Mouse (Mus musculus): ENCODE measurements at regions not wholly inside any gene's neighbourhood (a gene's known extent, or its start where the extent isn't known, plus 50 kb on each side); places are given as distances from the start of the nearest gene placed in this dataset.

DNA sequence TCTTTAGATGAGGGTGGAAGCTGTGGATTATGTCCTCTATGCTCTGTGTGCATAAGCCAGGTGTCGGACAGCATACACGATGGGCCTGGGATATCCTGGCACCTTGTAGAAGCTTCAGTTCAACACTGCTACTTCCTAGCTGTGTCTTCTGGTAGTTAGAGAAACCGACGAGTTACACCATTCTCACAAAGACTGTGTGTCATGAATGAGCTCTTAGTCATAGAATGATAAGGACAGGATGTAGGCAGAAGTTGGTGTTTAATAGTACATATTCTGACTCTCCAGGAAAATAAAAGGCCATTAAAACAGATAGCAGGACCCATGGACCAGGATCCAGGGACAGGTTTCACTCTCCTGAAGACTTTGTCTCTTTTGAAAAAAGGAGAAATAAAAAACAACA lies 446.3 kb upstream of the Klf4 start:
- H3K27ac ChIP-seq (ENCODE audit: low read length) = no peak overlapping the region
- ATAC-seq = no peak
- no peak overlapping the region for H3K4me2 ChIP-seq (ENCODE audit: low read length)
- no peak overlapping the region for H3K4me3 ChIP-seq (ENCODE audit: low read depth, low read length)
- no peak overlapping the region for H3K9ac ChIP-seq (ENCODE audit: low read depth, low read length)
- whole genome bisulfite sequencing = 90% methylated on average over 4 of the region's 4 CpGs
- H3K27me3 ChIP-seq (ENCODE audit: control insufficient read depth, insufficient read depth, low read depth, low read length) = no peaks in the 10 kb centered on the region
- no peaks in the 10 kb centered on the region for H3K9me3 ChIP-seq (replicated peaks; ENCODE audit: control insufficient read depth, low read length, poor library complexity, severe bottlenecking)
- H3K36me3 ChIP-seq (ENCODE audit: control insufficient read depth, insufficient read depth, low read length) = no peaks in the 10 kb centered on the region
- no peaks in the 10 kb centered on the region for H3K4me1 ChIP-seq (ENCODE audit: control insufficient read depth, insufficient read depth, low read length)

DNA sequence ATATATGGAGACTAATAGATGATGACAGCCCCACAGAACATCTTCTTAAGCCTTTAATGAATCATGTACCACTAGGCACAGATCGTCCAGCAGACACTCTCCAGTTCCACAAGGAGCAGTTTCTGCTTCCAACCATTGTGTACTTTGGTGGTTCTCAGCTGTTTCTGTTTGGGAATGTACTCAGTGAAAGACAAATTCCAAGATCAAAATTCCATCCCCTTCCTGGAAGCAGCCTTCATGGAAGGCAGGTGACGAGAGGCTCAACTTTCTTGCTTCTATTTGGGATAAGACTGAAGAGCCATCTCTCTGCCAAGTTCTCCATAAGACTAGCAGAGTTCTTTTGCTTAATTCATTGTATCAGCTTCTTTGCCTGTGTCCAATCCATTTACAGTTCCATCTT lies 444.0 kb upstream of the Klf4 start:
- no peak overlapping the region for H3K4me2 ChIP-seq (ENCODE audit: low read length)

DNA sequence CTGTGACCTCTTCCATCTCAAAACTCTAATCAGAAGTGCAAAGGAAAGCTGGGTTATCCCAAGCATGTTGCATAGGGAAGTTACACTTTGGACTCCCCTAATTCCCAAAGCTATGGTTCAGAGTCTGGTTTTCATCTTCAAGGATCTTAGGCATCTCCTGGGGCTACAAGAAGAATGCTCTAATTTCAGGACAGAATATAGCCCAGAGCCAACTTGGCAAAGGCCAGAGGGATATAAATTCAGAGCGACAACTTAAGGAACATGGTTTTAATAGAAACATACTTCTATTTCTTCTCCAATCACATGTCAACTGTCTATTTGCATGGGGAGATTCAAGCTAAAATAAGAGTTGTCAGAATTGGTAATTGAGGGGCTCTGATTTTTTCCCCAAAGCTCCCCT lies 441.4 kb upstream of the Klf4 start:
- H3K27me3 ChIP-seq (ENCODE audit: control insufficient read depth, insufficient read depth, low read depth, low read length) = no peaks in the 10 kb centered on the region
- 89% methylated on average over 1 of the region's 1 CpGs for WGBS
- ATAC-seq = no peak

More for the DNA sequence above, 444.0 kb upstream of the Klf4 start:
- ATAC-seq = no peak
- no peaks in the 10 kb centered on the region for H3K9me3 ChIP-seq (replicated peaks; ENCODE audit: control insufficient read depth, low read length, poor library complexity, severe bottlenecking)
- whole genome bisulfite sequencing = 90% methylated on average over 2 of the region's 2 CpGs
- H3K36me3 ChIP-seq (ENCODE audit: control insufficient read depth, insufficient read depth, low read length) = no peaks in the 10 kb centered on the region
- H3K9ac ChIP-seq (ENCODE audit: low read depth, low read length) = no peak overlapping the region
- H3K4me1 ChIP-seq (ENCODE audit: control insufficient read depth, insufficient read depth, low read length) = no peaks in the 10 kb centered on the region
- no peaks in the 10 kb centered on the region for H3K27me3 ChIP-seq (ENCODE audit: control insufficient read depth, insufficient read depth, low read depth, low read length)
- H3K27ac ChIP-seq (ENCODE audit: low read length) = no peak overlapping the region
- H3K4me3 ChIP-seq (ENCODE audit: low read depth, low read length) = no peak overlapping the region

DNA sequence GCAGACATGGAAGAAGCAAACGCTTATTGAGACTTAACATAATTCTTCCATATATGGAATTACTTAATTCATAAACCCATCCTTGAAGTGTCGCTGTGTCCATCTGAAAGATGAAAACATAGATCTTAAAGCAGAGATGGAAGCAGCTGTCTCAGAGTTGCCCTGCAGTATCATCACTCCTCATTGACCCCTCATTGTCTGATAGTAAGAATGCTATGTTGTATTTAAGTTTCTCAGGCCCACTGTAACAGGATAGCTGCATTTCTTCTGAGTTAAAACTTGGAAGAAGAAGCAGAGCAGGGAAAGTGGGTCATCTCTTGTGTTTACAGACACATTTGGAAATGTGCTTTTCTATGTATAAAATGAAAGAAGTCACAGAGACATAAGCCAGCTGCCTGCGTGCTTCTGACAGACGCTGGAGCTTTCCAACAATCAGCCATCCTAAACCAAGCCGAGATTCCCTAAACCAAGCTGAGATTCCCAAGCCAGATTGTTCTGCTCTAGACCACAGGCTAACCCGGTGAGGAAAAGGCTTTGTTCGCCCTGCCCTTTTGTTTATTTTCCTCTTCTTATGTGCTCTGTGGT lies 440.1 kb upstream of the Klf4 start:
- Histone ChIP-seq H3K4me1 (ENCODE audit: control insufficient read depth, insufficient read depth, low read length) (no peaks in the 10 kb centered on the region), H3K9me3 (replicated peaks; ENCODE audit: control insufficient read depth, low read length, poor library complexity, severe bottlenecking) (no peaks in the 10 kb centered on the region), H3K9ac (ENCODE audit: low read depth, low read length) (no peak overlapping the region), H3K27me3 (ENCODE audit: control insufficient read depth, insufficient read depth, low read depth, low read length) (no peaks in the 10 kb centered on the region), H3K4me2 (ENCODE audit: low read length) (no peak overlapping the region), H3K27ac (ENCODE audit: low read length) (no peak overlapping the region), H3K36me3 (ENCODE audit: control insufficient read depth, insufficient read depth, low read length) (no peaks in the 10 kb centered on the region), H3K4me3 (ENCODE audit: low read depth, low read length) (no peak overlapping the region)
- ATAC-seq = no peak
- WGBS = 88% methylated on average over 7 of the region's 7 CpGs

More for the DNA sequence above, 441.4 kb upstream of the Klf4 start:
- H3K9me3 ChIP-seq (replicated peaks; ENCODE audit: control insufficient read depth, low read length, poor library complexity, severe bottlenecking) = no peaks in the 10 kb centered on the region
- H3K4me1 ChIP-seq (ENCODE audit: control insufficient read depth, insufficient read depth, low read length) = no peaks in the 10 kb centered on the region
- H3K4me2 ChIP-seq (ENCODE audit: low read length) = no peak overlapping the region
- no peaks in the 10 kb centered on the region for H3K36me3 ChIP-seq (ENCODE audit: control insufficient read depth, insufficient read depth, low read length)
- no peak overlapping the region for H3K9ac ChIP-seq (ENCODE audit: low read depth, low read length)
- no peak overlapping the region for H3K4me3 ChIP-seq (ENCODE audit: low read depth, low read length)
- H3K27ac ChIP-seq (ENCODE audit: low read length) = no peak overlapping the region

DNA sequence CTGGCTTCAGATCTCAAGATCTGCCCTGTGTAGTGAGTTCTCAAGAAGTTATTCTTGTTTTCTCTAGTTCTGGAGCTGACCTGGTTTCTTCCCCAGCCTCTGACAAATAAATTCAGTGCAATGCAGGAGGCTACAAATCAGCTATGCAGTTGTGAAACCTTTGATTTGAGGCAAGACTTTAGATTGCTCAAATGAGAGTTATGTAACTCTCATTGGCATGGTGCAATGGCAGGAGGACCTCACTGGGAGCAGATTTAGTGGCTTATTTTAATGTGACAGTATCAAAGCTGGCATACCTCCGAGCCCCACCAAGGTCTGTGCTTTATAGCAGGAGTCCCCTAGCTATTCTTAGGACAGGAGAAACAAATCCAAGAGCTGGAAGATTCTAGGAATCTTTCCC lies 427.8 kb upstream of the Klf4 start:
- Histone ChIP-seq H3K4me2 (ENCODE audit: low read length) (no peak overlapping the region), H3K4me3 (ENCODE audit: low read depth, low read length) (no peak overlapping the region), H3K4me1 (ENCODE audit: control insufficient read depth, insufficient read depth, low read length) (no peaks in the 10 kb centered on the region), H3K27me3 (ENCODE audit: control insufficient read depth, insufficient read depth, low read depth, low read length) (no peaks in the 10 kb centered on the region), H3K36me3 (ENCODE audit: control insufficient read depth, insufficient read depth, low read length) (no peaks in the 10 kb centered on the region), H3K9ac (ENCODE audit: low read depth, low read length) (no peak overlapping the region), H3K27ac (ENCODE audit: low read length) (no peak overlapping the region), H3K9me3 (replicated peaks; ENCODE audit: control insufficient read depth, low read length, poor library complexity, severe bottlenecking) (no peaks in the 10 kb centered on the region)
- no peak for ATAC-seq
- 79% methylated on average over 1 of the region's 1 CpGs for WGBS

DNA sequence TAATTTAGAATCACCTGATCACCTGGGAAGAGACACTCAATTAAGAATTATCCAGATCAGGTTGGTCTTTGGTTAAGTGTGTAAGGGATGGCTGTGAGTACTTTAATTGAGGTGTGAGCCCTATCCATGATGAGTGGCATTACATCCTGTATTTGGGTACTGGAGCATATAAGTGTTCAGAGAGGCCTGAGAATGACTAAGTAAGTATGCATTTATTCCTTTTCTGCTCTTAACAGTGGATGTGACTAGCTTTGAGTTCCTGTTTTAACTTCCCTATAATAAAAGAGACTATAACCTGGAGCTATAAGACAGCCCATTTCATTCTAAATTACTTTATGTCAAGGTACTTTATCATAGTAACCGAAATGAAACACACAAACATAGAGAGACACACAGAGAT lies 421.4 kb upstream of the Klf4 start:
- Histone ChIP-seq H3K27me3 (ENCODE audit: control insufficient read depth, insufficient read depth, low read depth, low read length) (no peaks in the 10 kb centered on the region), H3K4me1 (ENCODE audit: control insufficient read depth, insufficient read depth, low read length) (no peaks in the 10 kb centered on the region), H3K9me3 (replicated peaks; ENCODE audit: control insufficient read depth, low read length, poor library complexity, severe bottlenecking) (no peaks in the 10 kb centered on the region), H3K9ac (ENCODE audit: low read depth, low read length) (no peak overlapping the region), H3K4me3 (ENCODE audit: low read depth, low read length) (no peak overlapping the region), H3K27ac (ENCODE audit: low read length) (no peak overlapping the region), H3K4me2 (ENCODE audit: low read length) (no peak overlapping the region), H3K36me3 (ENCODE audit: control insufficient read depth, insufficient read depth, low read length) (no peaks in the 10 kb centered on the region)
- 95% methylated on average over 1 of the region's 1 CpGs for WGBS
- no peak for ATAC-seq

DNA sequence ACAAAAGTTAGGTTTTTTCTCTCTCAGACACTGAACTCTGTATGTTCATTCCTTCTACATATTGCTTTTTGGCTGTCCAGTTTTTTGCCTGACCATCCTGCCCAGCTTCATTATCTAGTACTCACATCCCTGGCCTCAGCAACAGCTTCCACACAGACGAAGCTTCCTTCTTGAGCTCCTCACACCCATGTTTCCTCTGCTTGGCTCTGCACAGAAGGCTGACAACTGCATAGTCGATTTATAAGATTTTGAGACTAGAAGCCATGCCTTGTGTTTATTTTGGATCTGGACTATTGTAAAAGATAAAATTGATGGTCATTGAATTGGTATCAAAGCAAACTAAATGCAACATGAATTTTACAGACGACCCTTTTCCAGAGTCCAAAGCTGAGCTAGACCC lies 420.0 kb upstream of the Klf4 start:
- H3K9me3 ChIP-seq (replicated peaks; ENCODE audit: control insufficient read depth, low read length, poor library complexity, severe bottlenecking) = no peaks in the 10 kb centered on the region
- ATAC-seq = no peak
- WGBS = 91% methylated on average over 3 of the region's 3 CpGs

DNA sequence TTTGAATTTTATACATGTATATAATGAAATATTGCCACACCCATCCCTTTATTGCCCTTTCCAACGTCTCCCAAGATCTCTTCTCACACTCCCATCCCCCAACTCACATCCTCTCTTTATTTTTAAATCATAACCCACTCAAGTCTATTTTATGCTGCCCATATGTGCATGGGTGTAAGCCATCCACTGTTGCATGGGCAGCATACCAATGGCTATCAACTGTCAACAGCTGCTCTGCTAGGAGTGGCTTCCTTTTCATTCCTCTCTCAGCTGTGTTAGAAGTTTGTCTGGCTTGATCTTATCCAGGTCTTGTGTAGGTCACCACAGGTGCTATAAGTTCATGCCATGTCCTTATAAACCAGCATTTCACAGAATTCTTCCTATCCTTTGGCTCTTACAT lies 409.2 kb upstream of the Klf4 start:
- H3K4me3 ChIP-seq (ENCODE audit: low read depth, low read length) = no peak overlapping the region
- H3K9me3 ChIP-seq (replicated peaks; ENCODE audit: control insufficient read depth, low read length, poor library complexity, severe bottlenecking) = no peaks in the 10 kb centered on the region; the same call in 1 of the 2 replicates
- H3K27me3 ChIP-seq (ENCODE audit: control insufficient read depth, insufficient read depth, low read depth, low read length) = no peaks in the 10 kb centered on the region
- WGBS = 61% methylated on average over 1 of the region's 1 CpGs
- ATAC-seq = no peak
- H3K9ac ChIP-seq (ENCODE audit: low read depth, low read length) = no peak overlapping the region
- no peak overlapping the region for H3K27ac ChIP-seq (ENCODE audit: low read length)
- H3K4me2 ChIP-seq (ENCODE audit: low read length) = no peak overlapping the region
- no peaks in the 10 kb centered on the region for H3K4me1 ChIP-seq (ENCODE audit: control insufficient read depth, insufficient read depth, low read length)
- no peaks in the 10 kb centered on the region for H3K36me3 ChIP-seq (ENCODE audit: control insufficient read depth, insufficient read depth, low read length)

More for the DNA sequence above, 420.0 kb upstream of the Klf4 start:
- Histone ChIP-seq H3K9ac (ENCODE audit: low read depth, low read length) (no peak overlapping the region), H3K4me2 (ENCODE audit: low read length) (no peak overlapping the region), H3K36me3 (ENCODE audit: control insufficient read depth, insufficient read depth, low read length) (no peaks in the 10 kb centered on the region), H3K27me3 (ENCODE audit: control insufficient read depth, insufficient read depth, low read depth, low read length) (no peaks in the 10 kb centered on the region), H3K4me1 (ENCODE audit: control insufficient read depth, insufficient read depth, low read length) (no peaks in the 10 kb centered on the region), H3K4me3 (ENCODE audit: low read depth, low read length) (no peak overlapping the region), H3K27ac (ENCODE audit: low read length) (no peak overlapping the region)

DNA sequence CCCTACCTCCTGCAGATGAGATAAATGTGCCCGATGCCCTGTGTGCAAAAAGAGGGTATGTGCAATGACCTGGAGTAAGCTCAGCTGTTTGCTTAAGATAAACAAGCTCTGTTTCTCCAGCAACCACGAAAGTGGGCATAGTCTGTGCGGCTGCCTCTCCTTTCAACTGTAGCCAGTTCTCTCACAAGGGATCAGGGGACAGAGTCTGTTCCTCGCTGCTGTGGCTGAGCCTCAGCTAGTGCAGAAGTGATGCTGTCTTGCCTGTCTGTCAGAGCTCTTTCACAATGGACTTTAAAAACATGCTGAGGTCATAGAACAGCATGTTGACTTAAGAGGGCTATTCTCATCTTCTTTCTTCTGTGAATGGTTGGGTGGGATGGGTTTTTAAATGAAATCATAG lies 406.1 kb upstream of the Klf4 start:
- Histone ChIP-seq H3K9ac (ENCODE audit: low read depth, low read length) (no peak overlapping the region), H3K4me3 (ENCODE audit: low read depth, low read length) (no peak overlapping the region), H3K27me3 (ENCODE audit: control insufficient read depth, insufficient read depth, low read depth, low read length) (no peaks in the 10 kb centered on the region), H3K36me3 (ENCODE audit: control insufficient read depth, insufficient read depth, low read length) (no peaks in the 10 kb centered on the region), H3K4me1 (ENCODE audit: control insufficient read depth, insufficient read depth, low read length) (no peaks in the 10 kb centered on the region), H3K27ac (ENCODE audit: low read length) (no peak overlapping the region), H3K9me3 (replicated peaks; ENCODE audit: control insufficient read depth, low read length, poor library complexity, severe bottlenecking) (no peaks in the 10 kb centered on the region; the same call in 1 of the 2 replicates), H3K4me2 (ENCODE audit: low read length) (no peak overlapping the region)
- no peak for ATAC-seq
- WGBS = 53% methylated on average over 4 of the region's 4 CpGs

Measured in midbrain, embryonic 16.5 days (tissue).